Mouse (Mus musculus): ENCODE results near the gene Ephb3.
"Not testable (repeated sequence)": the region's sequence is repeated elsewhere in the genome, so short reads cannot be mapped to it uniquely, and the experiment has no call there.

Ephb3 gene

GRCm38 (mm10) chr16:21204367-21205092, at the start of gene Ephb3:
Gene Ephb3, plus strand, starts transcription at chr16:21204755.
- DNase-seq (ENCODE audit: low spot score): peak; percentile 99

DNA sequence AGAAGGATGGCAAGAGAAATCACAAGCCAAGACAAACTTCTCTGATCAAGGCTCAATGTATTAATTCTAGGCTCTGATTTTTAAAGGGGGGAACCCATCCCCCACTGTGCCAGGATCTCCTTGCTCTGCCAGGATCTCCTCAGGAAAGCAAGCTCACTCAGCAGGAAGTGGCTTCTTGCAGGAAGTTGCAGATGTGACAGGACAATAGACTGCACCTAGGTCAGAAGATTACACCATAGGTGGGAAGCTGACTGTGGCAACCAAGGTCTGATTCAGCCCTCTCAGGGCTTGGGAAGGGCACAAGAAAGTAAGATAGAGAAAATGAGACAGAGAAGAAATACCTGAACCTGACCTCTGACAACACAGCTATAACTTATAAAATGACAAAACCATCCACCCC, 48.3 kb upstream of the Ephb3 start:
- not testable (repeated sequence) for DNase-seq (ENCODE audit: low spot score)

- DNase-seq (ENCODE audit: low spot score): not testable (repeated sequence)
Measured at GRCm38 (mm10) chr16:21159226-21159625, 45.3 kb upstream of the Ephb3 start.

- not testable (repeated sequence) for DNase-seq (ENCODE audit: low spot score)
Measured at GRCm38 (mm10) chr16:21163423-21163822, 41.1 kb upstream of the Ephb3 start.

GRCm38 (mm10) chr16:21165343-21166220, 39.0 kb upstream of the Ephb3 start:
- DNase-seq (ENCODE audit: low spot score): not testable (repeated sequence)

DNA sequence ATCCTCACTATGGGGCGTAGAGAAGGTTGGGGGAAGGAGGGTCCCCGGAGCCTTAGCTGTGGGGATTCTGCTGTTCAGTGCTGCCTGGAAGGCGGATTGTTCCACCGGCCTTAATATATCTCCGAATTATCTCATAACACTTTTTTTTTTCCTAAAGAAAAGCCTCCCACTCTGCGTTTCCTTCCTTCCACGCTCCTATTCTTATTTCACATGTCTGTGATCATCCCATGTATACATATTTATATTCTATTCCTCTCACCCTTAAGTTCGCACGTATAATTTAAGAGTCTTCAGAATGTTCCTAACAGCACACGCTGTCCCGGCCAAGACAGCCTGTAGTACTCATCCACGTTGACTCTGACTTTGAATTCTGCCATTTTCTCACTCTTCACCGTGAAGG, 35.8 kb upstream of the Ephb3 start:
- no peak for DNase-seq (ENCODE audit: low spot score)

DNA sequence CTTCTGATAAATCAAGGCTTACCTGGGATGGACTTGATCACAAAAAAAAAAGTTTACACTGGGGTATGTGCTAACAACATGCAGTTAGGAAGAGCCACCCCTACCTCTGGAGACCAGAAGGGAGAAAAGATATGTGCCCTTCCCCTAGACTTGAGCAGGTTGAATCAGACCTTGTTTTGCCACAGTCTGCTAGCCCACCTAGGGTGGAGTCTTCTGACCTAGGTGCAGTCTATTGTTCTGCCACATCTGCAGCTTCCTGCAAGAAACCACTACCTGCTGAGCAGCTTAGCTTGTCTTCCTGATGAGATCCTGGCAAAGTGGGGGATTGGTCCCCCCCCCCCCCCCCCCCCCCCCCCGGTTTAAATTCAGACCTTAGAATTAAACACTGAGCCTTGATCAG, 29.3 kb upstream of the Ephb3 start:
- no peak for DNase-seq (ENCODE audit: low spot score)

- no peak for DNase-seq (ENCODE audit: low spot score)
Measured at GRCm38 (mm10) chr16:21182108-21182507, 22.4 kb upstream of the Ephb3 start.

DNA sequence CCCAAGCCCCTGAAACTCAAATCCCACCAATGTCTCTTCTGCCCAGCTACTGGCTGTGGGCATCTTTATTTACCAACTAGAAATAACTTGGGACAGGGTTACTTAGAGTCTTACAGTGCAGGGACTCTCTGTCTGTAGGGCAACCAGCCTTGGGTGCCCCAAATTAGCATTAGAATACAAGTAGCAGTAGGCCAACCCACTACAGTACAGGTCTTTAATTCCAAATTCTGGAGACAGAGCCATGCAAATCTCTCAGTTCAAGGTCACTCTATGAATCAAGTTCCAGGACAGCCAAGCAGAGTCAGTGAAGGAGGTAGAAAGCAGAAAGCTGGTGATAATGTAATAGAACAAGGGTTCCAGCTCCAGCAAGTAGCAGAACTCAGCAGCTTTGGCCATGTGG, 19.9 kb upstream of the Ephb3 start:
- no peak for DNase-seq (ENCODE audit: low spot score)

GRCm38 (mm10) chr16:21187568-21187967, 17.0 kb upstream of the Ephb3 start:
- no peak for DNase-seq (ENCODE audit: low spot score)

- no peak for DNase-seq (ENCODE audit: low spot score)
Measured at GRCm38 (mm10) chr16:21188345-21188744, 16.2 kb upstream of the Ephb3 start.

GRCm38 (mm10) chr16:21191569-21191968, 13.0 kb upstream of the Ephb3 start:
- DNase-seq (ENCODE audit: low spot score): no peak

- peak; percentile 58 for DNase-seq (ENCODE audit: low spot score)
Measured at GRCm38 (mm10) chr16:21192509-21193354, 11.8 kb upstream of the Ephb3 start.

- DNase-seq (ENCODE audit: low spot score): no peak
Measured at GRCm38 (mm10) chr16:21194182-21194581, 10.4 kb upstream of the Ephb3 start.

DNA sequence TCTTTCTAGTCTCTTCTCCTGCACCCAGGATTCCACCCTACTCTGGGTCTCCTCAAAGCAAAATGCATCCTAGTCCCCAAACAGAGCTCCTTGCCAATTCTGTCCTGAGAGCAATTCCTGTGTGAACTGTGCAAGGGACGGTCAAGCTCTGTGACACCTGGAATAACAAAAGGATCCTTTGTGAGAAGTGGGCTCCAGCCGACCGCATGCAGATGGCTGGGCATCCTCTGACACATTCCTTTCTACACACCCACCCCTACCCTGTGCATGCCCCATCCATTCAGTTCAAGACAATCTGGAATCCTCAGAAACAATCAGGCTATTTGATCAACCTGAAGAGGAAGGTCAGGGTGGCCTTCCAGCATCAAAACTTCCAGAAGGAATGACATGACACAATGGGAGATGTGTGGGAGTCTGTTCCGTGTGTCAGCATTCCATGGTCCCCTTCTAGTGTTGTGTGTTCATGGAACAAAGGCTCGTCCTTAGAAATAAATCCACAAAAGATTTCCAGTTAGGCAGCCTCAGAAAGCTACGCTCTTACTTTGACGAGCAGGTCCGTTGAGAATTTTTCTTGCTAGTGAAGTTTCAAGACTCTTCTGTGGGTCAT, 9.2 kb upstream of the Ephb3 start:
- no peak for DNase-seq (ENCODE audit: low spot score)

GRCm38 (mm10) chr16:21196576-21196975, 8.0 kb upstream of the Ephb3 start:
- DNase-seq (ENCODE audit: low spot score): no peak

- DNase-seq (ENCODE audit: low spot score): no peak
Measured at GRCm38 (mm10) chr16:21197542-21197941, 7.0 kb upstream of the Ephb3 start.

DNA sequence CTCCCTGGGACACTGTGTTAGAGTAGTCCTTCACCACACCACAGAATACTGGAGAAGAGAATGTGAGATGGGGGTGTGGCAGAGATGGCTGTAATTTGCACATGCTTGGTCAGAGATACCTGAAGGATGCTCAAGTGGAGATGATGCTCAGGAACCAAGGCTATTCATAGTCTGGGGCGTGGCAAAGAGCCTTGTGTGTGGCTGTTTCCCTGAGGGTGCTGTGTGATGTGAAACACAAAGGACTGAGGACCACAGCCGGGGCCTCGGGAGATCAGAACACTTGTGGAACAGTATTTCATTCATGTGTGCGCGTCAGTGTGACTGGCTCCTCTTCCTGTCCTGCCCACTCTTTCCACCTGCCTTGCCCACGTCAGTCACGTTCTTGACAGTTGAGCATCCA, 6.5 kb upstream of the Ephb3 start:
- DNase-seq (ENCODE audit: low spot score): no peak

GRCm38 (mm10) chr16:21198529-21198928, 6.0 kb upstream of the Ephb3 start:
- DNase-seq (ENCODE audit: low spot score): no peak

GRCm38 (mm10) chr16:21199426-21199825, 5.1 kb upstream of the Ephb3 start:
- DNase-seq (ENCODE audit: low spot score): no peak

GRCm38 (mm10) chr16:21202731-21203130, 1.8 kb upstream of the Ephb3 start:
- DNase-seq (ENCODE audit: low spot score): no peak

Measured in layer of hippocampus, adult 11-12 months (tissue).